Mouse (Mus musculus) G1E (cell line): ENCODE measurements around the gene Trmo. TPM values are rescaled to one million over a fixed set of nuclear protein-coding genes. Genes with fewer than 3 reads are reported as not detected.

Experiments
- ATAC-seq: 2 replicates; pipeline ENCODE4 v1.8.0; 2016; ENCODE audit warnings: mild to moderate bottlenecking; ENCODE audit not compliant: insufficient number of reproducible peaks, poor library complexity, low FRiP score, severe bottlenecking; ENCODE audit errors: extremely low read depth
- DNase-seq: peaks from one replicate; pipeline ENCODE4 v3.0.0; 2012; ENCODE audit warnings: low spot score
- H3K27me3 ChIP-seq: 2 replicates; pipeline ENCODE4 v1.6.1; 2012; ENCODE audit warnings: mild to moderate bottlenecking, low read length, inconsistent platforms; ENCODE audit not compliant: insufficient read depth
- H3K36me3 ChIP-seq: replicated peaks from 2 replicates; pipeline ENCODE3; 2012; ENCODE audit warnings: mild to moderate bottlenecking, inconsistent platforms
- H3K4me1 ChIP-seq: 2 replicates; pipeline ENCODE4 v1.6.1; 2012; ENCODE audit warnings: low read depth, low read length, inconsistent platforms, mixed read lengths; ENCODE audit not compliant: insufficient read depth
- H3K4me3 ChIP-seq: 2 replicates; pipeline ENCODE4 v1.5.1; 2012; ENCODE audit warnings: low read depth, mild to moderate bottlenecking, inconsistent platforms, low read length, moderate library complexity, mixed read lengths
- H3K9me3 ChIP-seq: replicated peaks from 2 replicates; pipeline ENCODE4 v1.6.1; 2012; ENCODE audit warnings: inconsistent platforms
- CTCF ChIP-seq: IDR thresholded peaks from 2 replicates; pipeline ENCODE4 v1.5.1; 2012; ENCODE audit warnings: low read depth, low read length, inconsistent platforms, mixed read lengths
- GATA1 ChIP-seq: IDR thresholded peaks from 2 replicates; pipeline ENCODE4 v1.6.1; 2012; ENCODE audit warnings: borderline replicate concordance, low read length, inconsistent platforms, mixed read lengths
- GATA2 ChIP-seq: IDR thresholded peaks from 2 replicates; pipeline ENCODE4 v1.6.1; 2012; ENCODE audit warnings: low read depth, low read length, inconsistent platforms, borderline replicate concordance
- POLR2AphosphoS5 ChIP-seq: IDR thresholded peaks from 2 replicates; pipeline ENCODE4 v1.6.1; 2012; ENCODE audit warnings: low read depth, low read length, inconsistent platforms; ENCODE audit not compliant: insufficient replicate concordance
- TAL1 ChIP-seq: conservative IDR thresholded peaks from 2 replicates; pipeline ENCODE4 v1.6.1; 2012; ENCODE audit warnings: low read depth, low read length, inconsistent platforms, mixed read lengths
- polyA plus RNA-seq: library from polyadenylated mRNA; stranded (reverse); fragments of >175 nt; gene quantifications from 2 replicates; pipeline ENCODE4 v1.2.3, GENCODE M21; 2012
- total RNA-seq, 2 experiments: library from RNA; stranded (forward) in 1 of 2; stranded (reverse) in 1 of 2; fragments of 200-1000 nt in 1 of 2; fragments of >200 nt in 1 of 2; fragmentation: Nextera tagmentation in 1 of 2; gene quantifications; 2 replicates each; pipeline ENCODE4 v1.2.3; 2014 to 2017

Gene Trmo
- total and polyA plus RNA-seq, 3 experiments = 4.2 to 20.4 (median 12.9) TPM

- Histone ChIP-seq H3K4me3 (no peak within 1 kb of the TSS), H3K4me1 (peaks cover 57% of the 10 kb centered on the region), H3K36me3 (no peaks in the 10 kb centered on the region), H3K9me3 (no peaks in the 10 kb centered on the region), H3K27me3 (no peaks in the 10 kb centered on the region)
- DNase-seq (no peak), ATAC-seq (no peak)
- TF ChIP-seq POLR2AphosphoS5 (no peak), GATA1 (no peak)
These were observed 24.2 kb upstream of the Trmo start, which contains the start of gene Hemgn for GRCm38 (mm10) chr4:46413406-46413805. Hemgn (minus strand) TSS chr4:46413506.

- Histone ChIP-seq H3K4me1 (peaks cover 60% of the 10 kb centered on the region), H3K9me3 (no peaks in the 10 kb centered on the region), H3K4me3 (no peak overlapping the region), H3K27me3 (no peaks in the 10 kb centered on the region), H3K36me3 (no peaks in the 10 kb centered on the region)
- ATAC-seq (no peak), DNase-seq (no peak)
- TF ChIP-seq GATA1 (no peak), CTCF (no peak), POLR2AphosphoS5 (no peak), GATA2 (no peak), TAL1 (no peak)
These were observed 22.9 kb upstream of the Trmo start for GRCm38 (mm10) chr4:46412113-46412512.

GRCm38 (mm10) chr4:46411489-46411888 is 22.3 kb upstream of the Trmo start:
- 0 out of 2 replicates have a peak, but pooled peaks have one; percentile 15 for ATAC-seq
- Histone ChIP-seq H3K4me3 (peak overlapping the region; percentile 47; the same call in 1 of the 2 replicates), H3K36me3 (no peaks in the 10 kb centered on the region), H3K9me3 (no peaks in the 10 kb centered on the region), H3K27me3 (no peaks in the 10 kb centered on the region), H3K4me1 (peaks cover 66% of the 10 kb centered on the region)
- peak; percentile 48 for DNase-seq
- TF ChIP-seq CTCF (no peak), GATA1 (no peak), GATA2 (no peak)

- no peak for DNase-seq
- H3K4me3 ChIP-seq = peak overlapping the region; percentile 43; the same call in 1 of the 2 replicates
- no peaks in the 10 kb centered on the region for H3K27me3 ChIP-seq
- TF ChIP-seq TAL1 (peak; percentile 88), POLR2AphosphoS5 (no peak), CTCF (no peak)
- no peaks in the 10 kb centered on the region for H3K36me3 ChIP-seq
- peak; percentile 61 for ATAC-seq
- peaks cover 69% of the 10 kb centered on the region for H3K4me1 ChIP-seq
- H3K9me3 ChIP-seq = no peaks in the 10 kb centered on the region
These were observed 21.4 kb upstream of the Trmo start for GRCm38 (mm10) chr4:46410677-46411076.

GRCm38 (mm10) chr4:46406966-46407703 is 17.9 kb upstream of the Trmo start:
- peaks cover 80% of the 10 kb centered on the region for H3K4me1 ChIP-seq
- no peak overlapping the region; the same call in 1 of the 2 replicates for H3K4me3 ChIP-seq
- ATAC-seq = no peak

GRCm38 (mm10) chr4:46404042-46404795 is 15.0 kb upstream of the Trmo start:
- peak; percentile 61 for DNase-seq
- H3K4me1 ChIP-seq = peaks cover 74% of the 10 kb centered on the region
- ATAC-seq = peak; percentile 85
- H3K27me3 ChIP-seq = no peaks in the 10 kb centered on the region
- H3K36me3 ChIP-seq = peaks cover 26% of the 10 kb centered on the region
- H3K4me3 ChIP-seq = peak overlapping the region; percentile 71
- H3K9me3 ChIP-seq = no peaks in the 10 kb centered on the region
- no peak for TF ChIP-seq GATA2
- TF ChIP-seq TAL1 = peak; percentile 95
- TF ChIP-seq CTCF = no peak
- TF ChIP-seq GATA1 = no peak
- TF ChIP-seq POLR2AphosphoS5 = no peak

More at GRCm38 (mm10) chr4:46406966-46407703, 17.9 kb upstream of the Trmo start:
- TF ChIP-seq TAL1 (peak; percentile 29; the same call in 1 of the 2 replicates), POLR2AphosphoS5 (no peak), CTCF (no peak)
- Histone ChIP-seq H3K36me3 (peaks cover under 1% of the 10 kb centered on the region), H3K27me3 (no peaks in the 10 kb centered on the region), H3K9me3 (no peaks in the 10 kb centered on the region)
- DNase-seq = no peak
